Mouse (Mus musculus): ENCODE results near the gene a. TPM values are rescaled to one million over a fixed set of nuclear protein-coding genes. Genes with fewer than 3 reads are reported as not detected.
"Not testable (repeated sequence)": the region's sequence is repeated elsewhere in the genome, so short reads cannot be mapped to it uniquely, and the experiment has no call there.

a gene
- polyA plus RNA-seq, 1 experiment from 2014 or later: 0.32 TPM

DNA sequence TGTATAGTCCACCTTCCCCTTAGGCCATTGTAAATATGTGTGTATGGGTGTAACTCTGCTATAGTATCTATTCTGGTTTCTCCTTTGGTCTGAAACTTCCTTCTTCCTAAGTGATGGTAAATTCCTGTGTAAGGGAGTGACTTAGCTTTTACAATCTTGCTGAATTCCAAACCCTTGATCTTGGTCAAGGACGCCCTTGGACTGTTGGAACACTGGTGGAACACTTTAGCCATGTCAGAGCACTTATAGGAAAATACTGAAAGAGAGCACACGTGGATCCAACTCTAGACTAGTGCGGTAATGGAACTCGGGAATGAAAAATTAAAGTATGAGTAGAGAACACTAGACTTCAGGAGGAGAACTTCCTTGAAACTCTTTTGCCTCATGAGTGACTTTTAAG lies 108.2 kb downstream of the a start:
- not testable (repeated sequence) for H3K9me3 ChIP-seq (replicated peaks); H3K27ac ChIP-seq (replicated peaks); H3K4me1 ChIP-seq (replicated peaks); H3K36me3 ChIP-seq (replicated peaks); H3K4me3 ChIP-seq (replicated peaks); H3K9ac ChIP-seq; ATAC-seq (ENCODE audit: insufficient read depth); H3K4me2 ChIP-seq
- peaks cover 15% of the 10 kb centered on the region; the same call in 1 of the 2 replicates for H3K27me3 ChIP-seq
- 65% methylated on average over 4 of the region's 4 CpGs for WGBS (ENCODE audit: insufficient replicate concordance)

DNA sequence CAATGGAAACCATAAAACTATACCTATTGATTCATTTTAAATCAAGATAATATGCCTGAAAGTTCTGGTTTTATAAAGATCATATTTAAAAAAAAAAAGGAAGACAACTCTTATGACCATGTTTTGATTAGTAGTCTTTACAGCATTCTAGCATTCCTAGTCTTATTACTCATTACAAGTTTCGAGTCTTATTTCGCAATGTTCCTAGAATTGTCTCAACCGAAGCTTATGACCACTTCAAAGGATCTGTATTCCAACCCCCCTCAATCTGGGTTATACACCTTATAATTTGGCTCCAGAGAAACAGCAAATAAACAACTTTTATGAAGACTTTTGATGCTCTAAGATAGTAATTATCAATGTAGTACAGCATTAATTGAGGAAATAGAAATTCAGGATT lies 110.9 kb downstream of the a start:
- 56% methylated on average over 3 of the region's 3 CpGs for WGBS (ENCODE audit: insufficient replicate concordance)
- Histone ChIP-seq H3K4me2 (no peak overlapping the region), H3K27me3 (peaks cover 11% of the 10 kb centered on the region; the same call in 1 of the 2 replicates), H3K4me1 (replicated peaks) (no peaks in the 10 kb centered on the region), H3K4me3 (replicated peaks) (no peak overlapping the region), H3K9ac (no peak overlapping the region), H3K36me3 (replicated peaks) (no peaks in the 10 kb centered on the region), H3K27ac (replicated peaks) (no peak overlapping the region), H3K9me3 (replicated peaks) (no peaks in the 10 kb centered on the region)
- ATAC-seq (ENCODE audit: insufficient read depth): no peak

DNA sequence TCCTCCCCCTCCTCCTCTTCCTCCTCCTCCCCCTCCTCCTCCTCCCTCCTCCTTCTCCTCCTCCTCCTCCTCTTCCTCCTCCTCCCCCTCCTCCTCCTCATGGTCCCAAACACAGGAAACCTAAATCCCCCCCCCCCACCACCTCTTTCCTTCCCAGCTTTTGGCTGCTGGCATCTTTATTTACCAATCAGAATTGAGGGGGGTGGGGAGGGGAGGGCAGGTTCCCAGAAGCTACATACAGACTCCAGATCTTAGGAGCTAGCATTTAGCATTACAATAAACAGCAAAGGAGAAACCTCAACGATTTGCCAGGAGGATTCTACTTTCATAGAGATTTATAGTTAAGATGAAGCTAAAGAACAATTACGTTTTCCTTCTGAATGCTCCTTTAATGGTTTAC lies 114.6 kb downstream of the a start:
- no peaks in the 10 kb centered on the region for H3K4me1 ChIP-seq (replicated peaks)
- no peak overlapping the region for H3K9ac ChIP-seq
- H3K27me3 ChIP-seq: peaks cover 8% of the 10 kb centered on the region; the same call in 1 of the 2 replicates
- no peak overlapping the region for H3K4me3 ChIP-seq (replicated peaks)
- H3K36me3 ChIP-seq (replicated peaks): no peaks in the 10 kb centered on the region
- ATAC-seq (ENCODE audit: insufficient read depth): no peak
- H3K9me3 ChIP-seq (replicated peaks): no peaks in the 10 kb centered on the region
- 44% methylated on average over 2 of the region's 2 CpGs for WGBS (ENCODE audit: insufficient replicate concordance)
- no peak overlapping the region for H3K27ac ChIP-seq (replicated peaks)
- H3K4me2 ChIP-seq: no peak overlapping the region

DNA sequence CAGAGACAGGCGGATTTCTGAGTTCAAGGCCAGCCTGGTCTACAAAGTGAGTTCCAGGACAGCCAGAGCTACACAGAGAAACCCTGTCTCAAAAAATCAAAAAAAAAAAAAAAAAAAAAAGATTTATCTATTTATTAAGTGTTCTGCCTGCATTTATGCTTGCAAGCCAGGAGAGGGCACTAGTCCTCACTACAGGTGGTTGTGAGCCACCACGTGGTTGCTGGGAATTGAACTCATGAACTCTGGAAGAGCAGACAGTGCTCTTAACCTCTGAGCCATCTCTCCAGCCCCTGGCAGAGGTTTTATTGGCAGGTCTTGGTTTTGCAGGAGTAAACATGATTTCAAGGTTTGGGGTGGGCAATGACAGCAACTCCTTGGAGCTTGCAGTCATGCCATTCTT lies 117.0 kb downstream of the a start:
- not testable (repeated sequence) for H3K4me3 ChIP-seq (replicated peaks); ATAC-seq (ENCODE audit: insufficient read depth); H3K27ac ChIP-seq (replicated peaks); H3K9me3 ChIP-seq (replicated peaks); H3K4me1 ChIP-seq (replicated peaks); H3K36me3 ChIP-seq (replicated peaks); H3K9ac ChIP-seq; H3K4me2 ChIP-seq; H3K27me3 ChIP-seq
- WGBS (ENCODE audit: insufficient replicate concordance): 27% methylated on average over 2 of the region's 2 CpGs

DNA sequence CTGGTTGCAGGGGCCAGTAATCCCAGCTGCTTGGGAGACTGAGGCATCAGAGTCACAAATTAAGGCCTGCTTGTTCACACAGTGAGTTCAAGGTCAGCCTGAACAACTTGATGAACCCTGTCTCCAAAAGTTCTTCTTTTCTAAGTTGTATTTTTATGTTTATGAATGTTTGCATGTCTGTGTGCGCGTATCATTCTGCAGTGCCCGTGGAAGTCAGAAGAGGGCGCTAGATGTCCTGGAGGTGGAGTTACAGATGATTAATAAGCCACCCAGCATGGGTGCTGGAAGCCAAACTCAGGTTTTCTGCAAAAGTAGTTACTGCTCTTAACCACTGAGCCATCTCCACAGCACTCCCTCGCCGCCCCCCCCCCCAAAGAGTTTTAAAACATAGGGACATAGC lies 118.6 kb downstream of the a start:
- no peak overlapping the region for H3K27ac ChIP-seq (replicated peaks)
- WGBS (ENCODE audit: insufficient replicate concordance): 66% methylated on average over 6 of the region's 6 CpGs
- no peak overlapping the region for H3K4me2 ChIP-seq
- H3K36me3 ChIP-seq (replicated peaks): no peaks in the 10 kb centered on the region
- no peaks in the 10 kb centered on the region for H3K9me3 ChIP-seq (replicated peaks)
- H3K4me3 ChIP-seq (replicated peaks): no peak overlapping the region
- no peak for ATAC-seq (ENCODE audit: insufficient read depth)
- no peaks in the 10 kb centered on the region for H3K4me1 ChIP-seq (replicated peaks)
- no peak overlapping the region for H3K9ac ChIP-seq
- H3K27me3 ChIP-seq: 0 out of 2 replicates have a peak, but pooled peaks cover 7% of the 10 kb centered on the region

DNA sequence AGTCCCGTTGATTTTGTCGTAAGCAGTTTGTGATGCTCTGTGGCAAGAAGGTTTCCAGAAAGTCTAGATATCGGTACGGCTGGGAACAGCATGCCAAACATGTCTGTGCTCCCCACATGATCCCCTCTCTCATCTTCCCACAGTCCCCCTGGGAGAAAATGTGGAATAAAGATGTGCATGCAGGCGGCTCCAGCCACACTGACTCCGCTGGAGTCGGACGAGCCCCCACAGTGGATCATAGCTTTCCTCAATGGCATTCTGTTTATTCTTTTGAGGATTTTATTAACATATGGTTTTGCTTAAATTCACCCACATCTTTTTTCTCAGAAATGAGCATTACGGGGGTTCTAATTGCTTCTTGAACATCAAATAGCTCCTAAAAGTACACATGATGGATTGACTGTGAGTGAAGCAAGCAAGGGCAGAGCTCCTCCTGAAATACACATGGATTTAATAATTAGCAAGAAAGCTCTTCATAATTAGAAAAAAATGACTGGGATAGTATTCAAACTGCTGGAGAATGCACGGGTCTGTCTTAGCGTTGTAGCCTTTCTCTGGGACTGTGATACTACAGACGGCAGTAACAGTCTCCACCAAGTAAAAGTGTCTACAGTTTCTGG lies 124.8 kb downstream of the a start:
- Histone ChIP-seq H3K4me3 (replicated peaks) (no peak overlapping the region), H3K4me2 (no peak overlapping the region), H3K9ac (no peak overlapping the region), H3K36me3 (replicated peaks) (no peaks in the 10 kb centered on the region), H3K4me1 (replicated peaks) (no peaks in the 10 kb centered on the region), H3K27ac (replicated peaks) (no peak overlapping the region), H3K27me3 (0 out of 2 replicates have a peak, but pooled peaks cover 12% of the 10 kb centered on the region), H3K9me3 (replicated peaks) (no peaks in the 10 kb centered on the region)
- ATAC-seq (ENCODE audit: insufficient read depth): no peak
- 73% methylated on average over 12 of the region's 12 CpGs for WGBS (ENCODE audit: insufficient replicate concordance)

DNA sequence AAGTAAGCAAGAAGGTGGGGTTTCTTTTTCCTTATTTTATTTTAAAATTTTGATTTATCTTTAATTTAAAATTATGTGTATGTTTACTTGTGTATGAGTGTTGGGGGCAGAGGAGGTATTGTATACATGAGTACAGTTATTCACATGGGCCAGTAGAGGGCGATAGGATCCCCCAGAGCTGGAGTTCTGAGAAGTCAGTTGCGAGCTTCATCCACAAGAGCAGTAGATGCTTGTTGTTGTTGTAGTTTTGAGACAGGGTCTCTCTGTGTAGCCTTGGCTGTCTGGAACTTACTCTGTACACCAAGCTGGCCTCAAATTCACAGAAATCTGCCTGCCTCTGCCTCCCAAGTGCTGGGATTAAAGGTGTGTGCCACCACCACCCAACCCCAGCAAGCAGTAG lies 125.3 kb downstream of the a start:
- no peak overlapping the region for H3K4me2 ChIP-seq
- 0 out of 2 replicates have a peak, but pooled peaks cover 12% of the 10 kb centered on the region for H3K27me3 ChIP-seq
- H3K27ac ChIP-seq (replicated peaks): no peak overlapping the region
- WGBS (ENCODE audit: insufficient replicate concordance): 0% methylated on average over 2 of the region's 2 CpGs
- ATAC-seq (ENCODE audit: insufficient read depth): no peak
- no peak overlapping the region for H3K9ac ChIP-seq
- no peaks in the 10 kb centered on the region for H3K36me3 ChIP-seq (replicated peaks)
- H3K4me3 ChIP-seq (replicated peaks): no peak overlapping the region
- no peaks in the 10 kb centered on the region for H3K9me3 ChIP-seq (replicated peaks)
- no peaks in the 10 kb centered on the region for H3K4me1 ChIP-seq (replicated peaks)

DNA sequence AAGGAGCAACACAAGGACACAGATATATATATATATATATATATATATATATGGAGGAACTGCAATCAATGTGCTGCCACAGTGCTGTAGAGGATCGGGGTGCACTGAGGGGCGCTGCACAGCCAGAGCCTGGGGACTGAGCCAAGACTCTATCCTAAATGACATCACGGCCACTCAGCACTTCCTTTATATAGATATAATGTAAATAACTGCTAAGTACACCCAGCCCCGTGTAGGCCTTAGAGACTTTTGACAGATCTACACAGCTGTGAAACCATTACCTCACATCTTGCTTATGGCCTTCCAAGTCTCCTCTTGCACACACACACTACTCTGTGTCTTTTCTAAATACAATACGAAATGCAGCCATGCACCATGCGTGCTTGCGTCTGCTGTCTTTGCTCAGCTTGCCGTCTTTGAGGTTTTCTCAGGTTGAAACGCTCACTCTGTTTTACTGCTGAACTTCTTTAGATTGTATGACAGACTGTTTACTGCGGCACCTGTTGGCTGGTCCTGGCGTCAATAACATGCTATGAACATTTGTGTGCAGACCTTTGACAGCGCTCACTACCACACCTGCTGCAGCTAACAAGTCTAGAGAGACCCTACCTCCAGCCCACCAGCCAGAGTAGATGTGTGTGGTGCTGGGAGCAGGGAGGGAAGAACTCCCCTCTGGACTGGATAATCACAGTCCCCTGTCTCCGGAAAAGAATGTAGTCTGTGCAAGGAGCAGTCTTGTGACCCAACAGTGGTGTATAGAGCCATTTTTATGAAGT lies 126.9 kb downstream of the a start:
- no peak for ATAC-seq (ENCODE audit: insufficient read depth)
- WGBS (ENCODE audit: insufficient replicate concordance): 66% methylated on average over 13 of the region's 13 CpGs
- Histone ChIP-seq H3K27ac (replicated peaks) (no peak overlapping the region), H3K4me3 (replicated peaks) (no peak overlapping the region), H3K9ac (no peak overlapping the region), H3K9me3 (replicated peaks) (no peaks in the 10 kb centered on the region), H3K4me2 (no peak overlapping the region), H3K27me3 (0 out of 2 replicates have a peak, but pooled peaks cover 12% of the 10 kb centered on the region), H3K36me3 (replicated peaks) (no peaks in the 10 kb centered on the region), H3K4me1 (replicated peaks) (no peaks in the 10 kb centered on the region)

DNA sequence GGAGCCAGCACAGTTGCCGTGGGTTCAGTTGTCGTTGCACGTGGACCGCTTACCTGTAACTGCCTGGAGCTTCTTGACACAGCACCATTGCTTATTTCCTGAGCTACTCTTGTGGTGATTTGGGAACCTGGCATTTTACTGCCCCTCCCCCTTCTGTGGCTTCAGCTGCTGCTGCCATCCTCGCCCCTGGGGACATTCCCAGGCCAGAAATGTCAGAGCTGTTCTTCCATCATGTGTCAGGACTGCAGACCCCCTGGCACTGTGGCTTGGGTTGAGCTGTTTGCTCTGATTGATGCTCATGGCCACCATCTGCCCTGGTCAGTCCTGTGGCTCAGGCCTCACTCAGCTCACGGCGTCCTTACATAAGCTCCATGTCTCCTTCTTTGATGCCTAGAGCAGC lies 129.7 kb downstream of the a start:
- 65% methylated on average over 7 of the region's 7 CpGs for WGBS (ENCODE audit: insufficient replicate concordance)
- ATAC-seq (ENCODE audit: insufficient read depth): no peak
- H3K27me3 ChIP-seq: 0 out of 2 replicates have a peak, but pooled peaks cover under 1% of the 10 kb centered on the region

DNA sequence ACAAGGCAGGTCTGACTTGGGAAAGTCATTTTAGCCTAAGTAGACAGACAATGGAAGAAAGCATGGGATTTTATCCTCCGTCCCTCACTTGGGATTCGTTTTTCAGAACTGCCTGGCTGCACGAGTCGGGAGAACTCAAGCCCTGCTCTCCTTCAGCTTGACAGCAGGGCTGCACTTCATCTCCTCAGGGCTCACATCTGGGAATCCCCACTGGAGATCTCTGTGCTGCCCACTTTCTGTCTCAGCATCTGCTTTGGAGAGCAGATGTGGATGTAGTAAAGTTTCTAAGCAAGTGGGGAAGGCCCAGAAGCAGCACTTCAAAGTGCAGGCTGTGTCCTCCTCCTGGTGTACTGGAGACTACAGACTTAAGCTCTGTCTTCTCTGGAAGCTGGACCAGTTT lies 130.9 kb downstream of the a start:
- H3K9me3 ChIP-seq (replicated peaks); H3K4me2 ChIP-seq; H3K36me3 ChIP-seq (replicated peaks); ATAC-seq (ENCODE audit: insufficient read depth); H3K9ac ChIP-seq; H3K27me3 ChIP-seq; H3K27ac ChIP-seq (replicated peaks); H3K4me3 ChIP-seq (replicated peaks); H3K4me1 ChIP-seq (replicated peaks): not testable (repeated sequence)
- no CpG with 5 or more reads among the region's 4 CpGs for WGBS (ENCODE audit: insufficient replicate concordance)

More for the DNA sequence above, 129.7 kb downstream of the a start:
- no peaks in the 10 kb centered on the region for H3K36me3 ChIP-seq (replicated peaks)
- no peak overlapping the region for H3K4me3 ChIP-seq (replicated peaks)
- no peak overlapping the region for H3K9ac ChIP-seq
- no peak overlapping the region for H3K4me2 ChIP-seq
- H3K4me1 ChIP-seq (replicated peaks): no peaks in the 10 kb centered on the region
- H3K9me3 ChIP-seq (replicated peaks): no peaks in the 10 kb centered on the region
- no peak overlapping the region for H3K27ac ChIP-seq (replicated peaks)

DNA sequence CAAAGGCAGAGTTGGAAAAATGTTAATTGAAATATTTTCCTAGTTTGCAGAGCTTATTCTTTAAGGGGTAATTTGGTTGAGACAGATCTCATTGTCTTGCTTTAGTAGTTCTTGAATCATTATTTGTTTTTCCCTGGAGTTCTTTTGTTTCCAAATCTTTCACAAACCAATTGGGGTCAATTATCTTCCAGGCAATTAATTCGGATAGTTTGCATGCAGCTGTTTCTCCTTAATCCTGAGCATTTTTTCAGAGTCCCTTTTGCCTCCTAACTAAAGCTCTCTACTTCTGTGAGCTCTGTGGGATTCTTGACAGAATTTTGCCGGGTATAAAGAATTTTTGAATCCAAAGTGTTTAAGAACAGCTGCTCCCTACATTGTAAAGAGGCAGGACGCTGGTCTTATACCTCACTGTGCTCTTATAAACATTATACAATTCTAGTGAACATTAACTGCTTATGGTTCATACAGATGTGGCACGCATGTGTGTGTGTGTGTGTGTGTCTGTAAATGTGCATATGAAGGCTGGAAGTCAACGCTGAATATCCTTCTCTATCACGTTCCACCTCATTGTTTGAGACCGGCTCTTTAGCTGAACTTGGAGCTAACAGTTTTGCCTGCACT lies 134.3 kb downstream of the a start:
- H3K27ac ChIP-seq (replicated peaks): no peak overlapping the region
- H3K36me3 ChIP-seq (replicated peaks): no peaks in the 10 kb centered on the region
- WGBS (ENCODE audit: insufficient replicate concordance): 61% methylated on average over 7 of the region's 7 CpGs
- no peaks in the 10 kb centered on the region for H3K27me3 ChIP-seq
- H3K9me3 ChIP-seq (replicated peaks): no peaks in the 10 kb centered on the region
- no peaks in the 10 kb centered on the region for H3K4me1 ChIP-seq (replicated peaks)
- no peak for ATAC-seq (ENCODE audit: insufficient read depth)
- H3K4me2 ChIP-seq: no peak overlapping the region
- H3K4me3 ChIP-seq (replicated peaks): no peak overlapping the region
- H3K9ac ChIP-seq: no peak overlapping the region
